Mouse (Mus musculus) intestine, embryonic 16.5 days (tissue): ENCODE data around the gene Noxa1. TPM values are rescaled to one million over a fixed set of nuclear protein-coding genes. Genes with fewer than 3 reads are reported as not detected.
A peak's percentile ranks its signal among the peaks of the same experiment; 100 is the strongest.

Experiments
- ATAC-seq: fragments of 200-750 bp; cut with Nextera tagmentation; 2 replicates; pipeline ENCODE4 v1.8.0; 2017; ENCODE audit warnings: moderate TSS enrichment, moderate library complexity
- H3K27ac ChIP-seq: fragments of 300-500 bp; sonication (generic); 2 replicates; pipeline ENCODE4 v1.5.1; 2014; ENCODE audit warnings: mild to moderate bottlenecking, low read length
- H3K27me3 ChIP-seq: fragments of 300-500 bp; sonication (generic); replicated peaks from 2 replicates; pipeline ENCODE4 v1.6.1; 2014; ENCODE audit warnings: low read length, control low read depth, mixed read lengths; ENCODE audit not compliant: control insufficient read depth, insufficient read depth
- H3K36me3 ChIP-seq: fragments of 300-500 bp; sonication (generic); 2 replicates; pipeline ENCODE4 v1.6.1; 2014; ENCODE audit warnings: low read length, control low read depth; ENCODE audit not compliant: control insufficient read depth, insufficient read depth
- H3K4me1 ChIP-seq: fragments of 300-500 bp; sonication (generic); 2 replicates; pipeline ENCODE4 v1.6.1; 2014; ENCODE audit warnings: low read length, control low read depth, mixed read lengths; ENCODE audit not compliant: control insufficient read depth, insufficient read depth
- H3K4me2 ChIP-seq: fragments of 300-500 bp; sonication (generic); 2 replicates; pipeline ENCODE4 v1.6.1; 2014; ENCODE audit warnings: low read depth, low read length, control low read depth
- H3K4me3 ChIP-seq: fragments of 300-500 bp; sonication (generic); 2 replicates; pipeline ENCODE4 v1.5.1; 2014; ENCODE audit warnings: mild to moderate bottlenecking, low read length
- H3K9ac ChIP-seq: fragments of 300-500 bp; sonication (generic); 2 replicates; pipeline ENCODE4 v1.6.1; 2014; ENCODE audit warnings: low read depth, low read length
- H3K9me3 ChIP-seq: fragments of 300-500 bp; sonication (generic); 2 replicates; pipeline ENCODE4 v1.6.1; 2016; ENCODE audit warnings: low read length, control low read depth; ENCODE audit not compliant: control insufficient read depth
- WGBS: fragments of 180-500 bp; shearing (Covaris S2); extraction: QIAGEN DNeasy Blood & Tissue Kit; methylation state at CpG from one replicate; pipeline ENCODE4 v1.1.7; 2014; 5-methylcytosine and 5-hydroxymethylcytosine counted together
- polyA plus RNA-seq: library from polyadenylated mRNA; unstranded; fragments of >200 nt; fragmentation: Nextera tagmentation; extraction: Ambion mirVana; gene quantifications from 2 replicates; pipeline ENCODE4 v1.2.1, GENCODE M21; 2015

The Noxa1 gene
- polyA plus RNA-seq = 6.5 and 7.9 TPM in 2 replicates

GRCm38 (mm10) chr2:25095109-25095850, at the start of gene Noxa1:
Gene Noxa1, minus strand, starts transcription at chr2:25095149.
- peak within 1 kb of the TSS; percentile 39 for H3K4me3 ChIP-seq
- H3K9me3 ChIP-seq = no peaks in the 10 kb centered on the region
- H3K27me3 ChIP-seq = no peaks in the 10 kb centered on the region
- ATAC-seq = peak; percentile 90
- no peaks in the 10 kb centered on the region for H3K36me3 ChIP-seq
- H3K4me2 ChIP-seq = peak within 1 kb of the TSS; percentile 49
- 40% methylated on average over 28 of the region's 28 CpGs for WGBS
- peak within 1 kb of the TSS; percentile 55 for H3K9ac ChIP-seq
- peaks cover 10% of the 10 kb centered on the region; the same call in 1 of the 2 replicates for H3K4me1 ChIP-seq
- H3K27ac ChIP-seq = peak within 1 kb of the TSS; percentile 49; the same call in 1 of the 2 replicates

GRCm38 (mm10) chr2:25141921-25142320, 47.0 kb upstream of the Noxa1 start:
- WGBS = 84% methylated on average over 5 of the region's 5 CpGs
- H3K4me1 ChIP-seq = no peaks in the 10 kb centered on the region
- no peak overlapping the region for H3K4me2 ChIP-seq
- H3K4me3 ChIP-seq = no peak overlapping the region
- no peaks in the 10 kb centered on the region for H3K36me3 ChIP-seq
- no peak for ATAC-seq
- H3K9ac ChIP-seq = no peak overlapping the region
- H3K27me3 ChIP-seq = no peaks in the 10 kb centered on the region
- no peak overlapping the region for H3K27ac ChIP-seq
- no peaks in the 10 kb centered on the region for H3K9me3 ChIP-seq

- H3K9me3 ChIP-seq = no peaks in the 10 kb centered on the region
Measured at GRCm38 (mm10) chr2:25141185-25141584, 46.2 kb upstream of the Noxa1 start.

GRCm38 (mm10) chr2:25137832-25138231, 42.9 kb upstream of the Noxa1 start:
- no peaks in the 10 kb centered on the region for H3K9me3 ChIP-seq
- WGBS = 67% methylated on average over 6 of the region's 6 CpGs
- no peak for ATAC-seq
- no peak overlapping the region for H3K4me3 ChIP-seq
- H3K9ac ChIP-seq = no peak overlapping the region
- no peak overlapping the region for H3K27ac ChIP-seq
- no peaks in the 10 kb centered on the region for H3K27me3 ChIP-seq
- no peaks in the 10 kb centered on the region for H3K36me3 ChIP-seq
- no peak overlapping the region for H3K4me2 ChIP-seq
- H3K4me1 ChIP-seq = no peaks in the 10 kb centered on the region

More at GRCm38 (mm10) chr2:25141185-25141584, 46.2 kb upstream of the Noxa1 start:
- no peak for ATAC-seq
- no peak overlapping the region for H3K9ac ChIP-seq
- H3K4me3 ChIP-seq = no peak overlapping the region
- 61% methylated on average over 4 of the region's 4 CpGs for WGBS
- H3K27me3 ChIP-seq = no peaks in the 10 kb centered on the region
- H3K4me1 ChIP-seq = no peaks in the 10 kb centered on the region
- no peak overlapping the region for H3K4me2 ChIP-seq
- H3K27ac ChIP-seq = no peak overlapping the region
- H3K36me3 ChIP-seq = no peaks in the 10 kb centered on the region

GRCm38 (mm10) chr2:25131601-25132000, 36.7 kb upstream of the Noxa1 start:
- H3K27me3 ChIP-seq = no peaks in the 10 kb centered on the region
- no peaks in the 10 kb centered on the region for H3K9me3 ChIP-seq
- H3K4me1 ChIP-seq = peaks cover 9% of the 10 kb centered on the region
- no peak overlapping the region for H3K4me3 ChIP-seq
- H3K9ac ChIP-seq = no peak overlapping the region
- no peaks in the 10 kb centered on the region for H3K36me3 ChIP-seq
- H3K4me2 ChIP-seq = no peak overlapping the region
- 78% methylated on average over 9 of the region's 9 CpGs for WGBS
- no peak overlapping the region for H3K27ac ChIP-seq
- no peak for ATAC-seq

GRCm38 (mm10) chr2:25128072-25128471, 33.1 kb upstream of the Noxa1 start:
- Histone ChIP-seq H3K27ac (peak overlapping the region; percentile 49; the same call in 1 of the 2 replicates), H3K4me1 (peaks cover 18% of the 10 kb centered on the region), H3K36me3 (no peaks in the 10 kb centered on the region), H3K4me3 (no peak overlapping the region), H3K27me3 (no peaks in the 10 kb centered on the region), H3K9ac (no peak overlapping the region), H3K4me2 (no peak overlapping the region), H3K9me3 (no peaks in the 10 kb centered on the region)
- WGBS = 71% methylated on average over 11 of the region's 11 CpGs
- peak; percentile 28; the same call in 1 of the 2 replicates for ATAC-seq

- no peak overlapping the region; the same call in 1 of the 2 replicates for H3K27ac ChIP-seq
- peaks cover 18% of the 10 kb centered on the region for H3K4me1 ChIP-seq
- WGBS = 36% methylated on average over 5 of the region's 5 CpGs
- H3K4me2 ChIP-seq = no peak overlapping the region
- no peak overlapping the region for H3K4me3 ChIP-seq
- H3K9ac ChIP-seq = no peak overlapping the region
- no peaks in the 10 kb centered on the region for H3K27me3 ChIP-seq
- H3K36me3 ChIP-seq = no peaks in the 10 kb centered on the region
- ATAC-seq = peak; percentile 75
- H3K9me3 ChIP-seq = no peaks in the 10 kb centered on the region
Measured at GRCm38 (mm10) chr2:25127206-25127605, 32.3 kb upstream of the Noxa1 start.

GRCm38 (mm10) chr2:25126011-25127010, 31.4 kb upstream of the Noxa1 start:
- Histone ChIP-seq H3K27ac (peak overlapping the region; percentile 45), H3K36me3 (no peaks in the 10 kb centered on the region), H3K4me1 (peaks cover 18% of the 10 kb centered on the region), H3K27me3 (no peaks in the 10 kb centered on the region), H3K4me2 (no peak overlapping the region), H3K9ac (0 out of 2 replicates have a peak overlapping the region, but pooled peaks have one; percentile 36), H3K4me3 (no peak overlapping the region), H3K9me3 (no peaks in the 10 kb centered on the region)
- 44% methylated on average over 19 of the region's 19 CpGs for WGBS
- peak; percentile 29 for ATAC-seq

- WGBS = 85% methylated on average over 6 of the region's 6 CpGs
- H3K36me3 ChIP-seq = no peaks in the 10 kb centered on the region
- peaks cover 18% of the 10 kb centered on the region for H3K4me1 ChIP-seq
- H3K27me3 ChIP-seq = no peaks in the 10 kb centered on the region
- no peak overlapping the region for H3K27ac ChIP-seq
- no peak overlapping the region for H3K4me3 ChIP-seq
- H3K4me2 ChIP-seq = no peak overlapping the region
- H3K9ac ChIP-seq = no peak overlapping the region
- no peak for ATAC-seq
- H3K9me3 ChIP-seq = no peaks in the 10 kb centered on the region
Measured at GRCm38 (mm10) chr2:25125146-25125545, 30.2 kb upstream of the Noxa1 start.
